Comparison of ENCODE assay signal across 12 mouse cellular contexts in genomic region chr11:119188389-119188788, GRCm38 (mm10). TPM values are rescaled to one million over a fixed set of nuclear protein-coding genes. Genes with fewer than 3 reads are reported as not detected.
DNase-seq lines count a peak whose midpoint lies in the region; ATAC-seq lines count a peak whose summit lies in the region.
"Had no signal": no experiment of that assay in that cellular context is flagged by ENCODE, and none has a peak within 500 bp of the region (broad histone marks: within the 10 kb centered on the region; RNA-seq: fewer than 3 reads in every experiment).

No protein-coding gene starts in this region.

- peaks cover 12% of the 10 kb centered on the region; the same call in 1 of the 2 replicates for H3K4me1 ChIP-seq in kidney, embryonic 14.5 days (ENCODE audit: control insufficient read depth, insufficient read depth, low read length)
- H3K4me1 ChIP-seq in limb, embryonic 15.5 days = peaks cover 53% of the 10 kb centered on the region

- H3K4me2 ChIP-seq in kidney, embryonic 14.5 days (replicated peaks; ENCODE audit: low read depth, low read length) = no peak overlapping the region
- H3K4me2 ChIP-seq in limb, embryonic 15.5 days = no peak overlapping the region
- H3K4me2 ChIP-seq: hindbrain, embryonic 15.5 days had no signal

- ATAC-seq in cerebellum, adult (ENCODE audit: insufficient number of reproducible peaks, low FRiP score, low TSS enrichment) = no peak
- no peak for ATAC-seq in kidney, embryonic 14.5 days (ENCODE audit: low FRiP score, low TSS enrichment)
- ATAC-seq in limb, embryonic 15.5 days (ENCODE audit: insufficient number of reproducible peaks, low FRiP score, low TSS enrichment, low read depth) = no peak
- ATAC-seq: forebrain, embryonic 14.5 days had no signal

- H3K9ac ChIP-seq in kidney, embryonic 14.5 days (ENCODE audit: low read depth, low read length) = no peak overlapping the region
- no peak overlapping the region for H3K9ac ChIP-seq in limb, embryonic 15.5 days
- H3K9ac ChIP-seq: hindbrain, embryonic 15.5 days had no signal

- no peaks in the 10 kb centered on the region for H3K36me3 ChIP-seq in kidney, embryonic 14.5 days (ENCODE audit: control insufficient read depth, insufficient read depth, low read length)
- H3K36me3 ChIP-seq in limb, embryonic 15.5 days = no peaks in the 10 kb centered on the region
- H3K36me3 ChIP-seq: G1E; hindbrain, embryonic 15.5 days had no signal

- peak; percentile 57 to 63 for DNase-seq in cerebellum, postnatal 10 days
- DNase-seq in kidney, postnatal 36 days = peak; percentile 65 to 66
- DNase-seq in MN1 (ENCODE audit: low spot score) = peak; percentile 59
- DNase-seq in urinary bladder, adult 18-20 months (ENCODE audit: low spot score in 2 of 2) = no peak
- no peak for DNase-seq in frontal cortex, postnatal 36 days (ENCODE audit: low spot score in 2 of 2)
- DNase-seq: gastrocnemius, postnatal 36 days had no signal

- 54% methylated on average over 6 of the region's 6 CpGs for WGBS in kidney, embryonic 14.5 days
- 44% methylated on average over 6 of the region's 6 CpGs for WGBS in limb, embryonic 15.5 days

- H3K27ac ChIP-seq in kidney, embryonic 14.5 days (ENCODE audit: low read depth, low read length) = no peak overlapping the region
- peak overlapping the region; percentile 51 for H3K27ac ChIP-seq in limb, embryonic 15.5 days
- H3K27ac ChIP-seq: hindbrain, embryonic 15.5 days had no signal

- no peaks in the 10 kb centered on the region for H3K9me3 ChIP-seq in kidney, embryonic 14.5 days (ENCODE audit: control insufficient read depth, low read length)
- H3K9me3 ChIP-seq in limb, embryonic 15.5 days = no peaks in the 10 kb centered on the region
- H3K9me3 ChIP-seq: hindbrain, embryonic 15.5 days had no signal

- no peaks in the 10 kb centered on the region for H3K27me3 ChIP-seq in kidney, embryonic 14.5 days (ENCODE audit: control insufficient read depth, insufficient read depth, low read length)
- no peaks in the 10 kb centered on the region for H3K27me3 ChIP-seq in limb, embryonic 15.5 days
- H3K27me3 ChIP-seq: hindbrain, embryonic 15.5 days had no signal

- no peak overlapping the region for H3K4me3 ChIP-seq in kidney, embryonic 14.5 days (ENCODE audit: low read length)
- H3K4me3 ChIP-seq in limb, embryonic 15.5 days = no peak overlapping the region
- H3K4me3 ChIP-seq: hindbrain, embryonic 15.5 days had no signal

RNA-seq across cellular contexts. Expression of gene Tbc1d16, which starts 39.9 kb away (rescaled TPM):
- polyA plus RNA-seq in kidney, embryonic 14.5 days (2014; fragmentation: Nextera tagmentation; extraction: Ambion mirVana) = 7.3 and 13.0 TPM in 2 replicates
- 17.4 and 18.3 TPM in 2 replicates for polyA plus RNA-seq in limb, embryonic 15.5 days (2015; fragmentation: Nextera tagmentation; extraction: Ambion mirVana)
- polyA plus RNA-seq: G1E had no signal

RNA-seq across cellular contexts. Expression of gene Ccdc40, which starts 40.0 kb away (rescaled TPM):
- 5.6 and 6.4 TPM in 2 replicates for polyA plus RNA-seq in kidney, embryonic 14.5 days (2014; fragmentation: Nextera tagmentation; extraction: Ambion mirVana)
- polyA plus RNA-seq in limb, embryonic 15.5 days (2015; fragmentation: Nextera tagmentation; extraction: Ambion mirVana) = 1.9 and 2.2 TPM in 2 replicates
- polyA plus RNA-seq: G1E had no signal

Comparison
In these comparisons a context has a peak if more than half of its experiments do, and no peak if none do; other contexts are left out.
1. DNase-seq: peak in cerebellum, postnatal 10 days (2 of 2), kidney, postnatal 36 days (2 of 2) and MN1 (single experiment); none in urinary bladder, adult 18-20 months (0 of 2) and frontal cortex, postnatal 36 days (0 of 2).